Mouse (Mus musculus): ENCODE data around the gene Dnaaf1. TPM values are rescaled to one million over a fixed set of nuclear protein-coding genes. Genes with fewer than 3 reads are reported as not detected.
A peak's percentile ranks its signal among the peaks of the same experiment; 100 is the strongest.

Dnaaf1 gene
- 0.28 TPM in 1 of 2 replicates, not detected in the other for polyA plus RNA-seq (2011; ENCODE audit: insufficient read depth, insufficient read length, low read depth, missing spikeins)

DNA sequence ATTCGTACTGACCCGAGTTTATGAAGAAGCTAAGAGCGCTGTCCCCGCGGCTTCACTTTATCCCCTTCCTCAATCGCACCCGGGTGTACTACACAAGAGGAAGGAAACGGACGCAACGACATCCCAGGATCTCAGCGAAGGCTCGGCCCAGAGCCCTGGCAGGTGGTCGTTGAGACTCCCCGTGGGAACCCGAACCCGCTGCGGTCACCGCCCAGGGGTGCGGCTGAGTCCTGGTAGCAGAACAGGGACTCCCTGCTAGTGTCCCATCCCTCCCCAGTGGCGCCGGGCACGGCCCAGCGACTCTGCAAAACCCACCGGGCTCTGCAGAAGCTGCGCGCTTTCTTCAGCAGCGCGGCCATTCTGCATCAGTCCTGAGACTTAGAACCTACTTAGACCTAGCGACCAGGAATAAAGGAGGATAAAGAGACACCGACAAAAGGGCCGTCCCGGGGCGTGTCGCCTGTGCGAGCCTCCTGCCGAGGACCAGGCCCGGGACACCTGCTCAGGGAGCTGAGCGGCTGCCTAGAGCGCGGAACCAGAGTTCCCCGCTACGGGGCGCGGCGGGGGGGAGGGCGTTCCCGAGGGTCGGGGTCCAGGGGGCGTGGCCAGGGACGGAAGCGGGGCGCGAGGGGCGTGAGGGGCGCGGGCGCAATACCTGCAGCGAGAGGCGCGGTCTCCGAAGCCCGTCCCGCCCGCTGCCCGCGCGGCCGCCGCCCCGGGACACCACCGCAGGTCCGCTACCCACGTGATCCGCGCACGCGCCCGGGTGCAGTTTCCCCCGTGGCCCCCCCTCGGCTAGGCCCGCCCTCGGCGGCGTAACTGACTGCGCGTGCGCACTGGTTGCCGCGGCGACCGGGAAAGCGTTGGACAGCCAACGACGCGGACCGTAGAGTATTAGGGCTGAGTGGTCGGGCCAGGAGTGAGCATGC is at the start of gene Dnaaf1, which contains the start of gene Hsdl1:
Gene Dnaaf1 (plus strand): TSS at position 799 of the 929 bp plus-strand sequence.
Gene Hsdl1 (minus strand): TSS at position 747 of the 929 bp plus-strand sequence.
- H3K27me3 ChIP-seq (ENCODE audit: control insufficient read depth, insufficient read depth, low read length, poor library complexity, severe bottlenecking): no peaks in the 10 kb centered on the region
- H3K36me3 ChIP-seq (ENCODE audit: control insufficient read depth, insufficient read depth, low read length, poor library complexity, severe bottlenecking): no peaks in the 10 kb centered on the region
- H3K9ac ChIP-seq (ENCODE audit: low read depth, poor library complexity, severe bottlenecking): peak within 1 kb of the TSS; percentile 72
- peak within 1 kb of the TSS; percentile 81 for H3K4me3 ChIP-seq (ENCODE audit: low read depth, low read length)
- 0 out of 2 replicates have a peak, but pooled peaks have one; percentile 63 for TF ChIP-seq EP300 (IDR thresholded peaks at IDR 0.05; ENCODE audit: insufficient read depth, low read depth, low read length)
- TF ChIP-seq CTCF (IDR thresholded peaks at IDR 0.05; ENCODE audit: low read depth, low read length): no peak
- TF ChIP-seq POLR2A (IDR thresholded peaks at IDR 0.05; ENCODE audit: insufficient read depth, low read length): no peak
- no peaks in the 10 kb centered on the region for H3K4me1 ChIP-seq (ENCODE audit: control insufficient read depth, insufficient read depth, low read length)
- H3K9me3 ChIP-seq (replicated peaks; ENCODE audit: control insufficient read depth, insufficient read depth, low read length, poor library complexity, severe bottlenecking): no peaks in the 10 kb centered on the region
- no peak within 1 kb of the TSS for H3K27ac ChIP-seq (ENCODE audit: insufficient read depth, low read length)

DNA sequence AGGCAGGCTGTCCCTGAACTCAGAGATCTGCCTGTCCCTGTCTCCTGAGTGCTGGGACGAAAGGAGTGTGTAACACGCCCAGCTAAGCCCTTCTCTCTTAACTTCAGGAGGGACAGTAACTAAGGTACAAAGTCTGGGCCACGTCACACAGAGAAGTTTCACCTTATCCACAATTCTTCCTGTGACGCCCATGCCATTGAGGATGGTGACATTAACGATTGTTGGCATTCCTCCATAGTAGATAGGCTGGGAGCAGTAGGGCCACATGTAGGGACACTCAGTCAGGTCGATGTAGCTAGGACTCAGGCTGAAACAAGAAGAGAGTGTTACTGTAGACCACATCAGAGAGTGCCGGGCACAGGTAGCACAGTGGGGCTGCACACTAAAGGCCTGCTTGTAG is 46.3 kb upstream of the Dnaaf1 start:
- peaks cover 75% of the 10 kb centered on the region for H3K36me3 ChIP-seq (ENCODE audit: control insufficient read depth, insufficient read depth, low read length, poor library complexity, severe bottlenecking)
- H3K9ac ChIP-seq (ENCODE audit: low read depth, poor library complexity, severe bottlenecking): no peak overlapping the region
- no peaks in the 10 kb centered on the region for H3K4me1 ChIP-seq (ENCODE audit: control insufficient read depth, insufficient read depth, low read length)
- TF ChIP-seq EP300 (IDR thresholded peaks at IDR 0.05; ENCODE audit: insufficient read depth, low read depth, low read length) (no peak), POLR2A (IDR thresholded peaks at IDR 0.05; ENCODE audit: insufficient read depth, low read length) (no peak), CTCF (IDR thresholded peaks at IDR 0.05; ENCODE audit: low read depth, low read length) (no peak)
- H3K9me3 ChIP-seq (replicated peaks; ENCODE audit: control insufficient read depth, insufficient read depth, low read length, poor library complexity, severe bottlenecking): no peaks in the 10 kb centered on the region
- no peak overlapping the region for H3K4me3 ChIP-seq (ENCODE audit: low read depth, low read length)
- no peak overlapping the region for H3K27ac ChIP-seq (ENCODE audit: insufficient read depth, low read length)
- no peaks in the 10 kb centered on the region for H3K27me3 ChIP-seq (ENCODE audit: control insufficient read depth, insufficient read depth, low read length, poor library complexity, severe bottlenecking)

DNA sequence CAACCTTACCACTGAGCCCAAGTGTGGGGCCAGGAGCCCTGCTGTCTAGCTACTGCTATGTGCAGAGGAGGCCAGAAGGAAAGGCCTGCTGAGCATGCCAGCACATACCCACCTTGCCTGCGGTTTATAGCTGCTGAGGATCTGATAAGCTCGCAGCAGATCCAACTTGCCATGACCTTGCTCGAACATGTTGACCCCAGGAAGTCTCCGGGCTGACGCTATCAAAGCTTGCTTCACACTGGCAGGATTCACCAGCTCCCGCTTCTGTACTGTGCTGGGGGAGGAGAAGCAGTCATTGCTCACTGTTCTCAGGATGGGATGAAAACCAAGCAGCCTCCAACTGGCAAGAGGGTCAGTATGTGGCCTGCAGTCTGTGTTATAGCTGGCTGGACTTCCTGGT is 44.1 kb upstream of the Dnaaf1 start:
- Histone ChIP-seq H3K9me3 (replicated peaks; ENCODE audit: control insufficient read depth, insufficient read depth, low read length, poor library complexity, severe bottlenecking) (no peaks in the 10 kb centered on the region), H3K27ac (ENCODE audit: insufficient read depth, low read length) (no peak overlapping the region), H3K27me3 (ENCODE audit: control insufficient read depth, insufficient read depth, low read length, poor library complexity, severe bottlenecking) (no peaks in the 10 kb centered on the region), H3K4me1 (ENCODE audit: control insufficient read depth, insufficient read depth, low read length) (no peaks in the 10 kb centered on the region), H3K4me3 (ENCODE audit: low read depth, low read length) (no peak overlapping the region), H3K36me3 (ENCODE audit: control insufficient read depth, insufficient read depth, low read length, poor library complexity, severe bottlenecking) (peaks cover 71% of the 10 kb centered on the region), H3K9ac (ENCODE audit: low read depth, poor library complexity, severe bottlenecking) (no peak overlapping the region)
- TF ChIP-seq CTCF (IDR thresholded peaks at IDR 0.05; ENCODE audit: low read depth, low read length): no peak
- no peak for TF ChIP-seq EP300 (IDR thresholded peaks at IDR 0.05; ENCODE audit: insufficient read depth, low read depth, low read length)
- no peak for TF ChIP-seq POLR2A (IDR thresholded peaks at IDR 0.05; ENCODE audit: insufficient read depth, low read length)

DNA sequence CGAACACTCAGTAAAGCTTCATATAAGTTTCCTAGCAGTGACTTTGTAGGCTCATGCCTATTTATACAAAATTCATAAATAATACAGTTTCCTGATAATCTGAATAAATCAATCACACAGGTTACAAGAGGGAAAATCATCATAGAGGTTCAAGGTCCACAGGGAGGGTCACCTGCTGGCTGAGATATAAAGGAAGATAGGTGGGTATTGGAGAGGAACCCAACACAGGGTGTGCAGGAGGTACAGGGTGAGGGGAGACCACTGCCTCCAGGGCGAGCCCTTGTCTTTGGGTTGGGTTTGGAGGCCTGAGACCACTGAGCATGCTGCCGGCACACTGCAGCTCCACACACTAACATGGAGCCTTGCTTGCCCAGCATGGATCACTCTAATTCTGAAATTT is 43.6 kb upstream of the Dnaaf1 start:
- no peak for TF ChIP-seq EP300 (IDR thresholded peaks at IDR 0.05; ENCODE audit: insufficient read depth, low read depth, low read length)
- no peak for TF ChIP-seq POLR2A (IDR thresholded peaks at IDR 0.05; ENCODE audit: insufficient read depth, low read length)
- no peak for TF ChIP-seq CTCF (IDR thresholded peaks at IDR 0.05; ENCODE audit: low read depth, low read length)
- Histone ChIP-seq H3K4me3 (ENCODE audit: low read depth, low read length) (no peak overlapping the region), H3K27me3 (ENCODE audit: control insufficient read depth, insufficient read depth, low read length, poor library complexity, severe bottlenecking) (no peaks in the 10 kb centered on the region), H3K9me3 (replicated peaks; ENCODE audit: control insufficient read depth, insufficient read depth, low read length, poor library complexity, severe bottlenecking) (no peaks in the 10 kb centered on the region), H3K4me1 (ENCODE audit: control insufficient read depth, insufficient read depth, low read length) (no peaks in the 10 kb centered on the region), H3K9ac (ENCODE audit: low read depth, poor library complexity, severe bottlenecking) (no peak overlapping the region), H3K36me3 (ENCODE audit: control insufficient read depth, insufficient read depth, low read length, poor library complexity, severe bottlenecking) (peaks cover 71% of the 10 kb centered on the region), H3K27ac (ENCODE audit: insufficient read depth, low read length) (no peak overlapping the region)

DNA sequence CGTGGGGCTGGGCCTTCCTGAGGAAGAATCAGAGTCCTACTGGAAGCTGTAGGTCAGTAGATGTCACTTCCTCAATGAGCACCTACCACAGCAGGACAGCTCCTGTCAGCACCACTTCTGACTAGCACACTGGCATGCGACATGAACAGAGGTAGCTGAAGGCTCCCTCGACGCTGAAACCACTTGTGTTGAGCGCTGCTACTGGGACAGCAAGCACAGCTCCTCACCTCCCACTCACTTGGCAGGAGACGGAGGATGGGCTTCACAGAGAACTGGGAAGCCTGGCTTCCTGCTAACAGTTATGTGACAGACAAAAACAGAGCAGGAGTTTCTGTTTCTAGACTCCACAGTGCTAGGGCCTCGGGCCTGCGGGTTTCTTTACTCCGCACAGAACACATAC is 43.1 kb upstream of the Dnaaf1 start:
- Histone ChIP-seq H3K27ac (ENCODE audit: insufficient read depth, low read length) (no peak overlapping the region), H3K4me3 (ENCODE audit: low read depth, low read length) (no peak overlapping the region), H3K9me3 (replicated peaks; ENCODE audit: control insufficient read depth, insufficient read depth, low read length, poor library complexity, severe bottlenecking) (no peaks in the 10 kb centered on the region), H3K27me3 (ENCODE audit: control insufficient read depth, insufficient read depth, low read length, poor library complexity, severe bottlenecking) (no peaks in the 10 kb centered on the region), H3K4me1 (ENCODE audit: control insufficient read depth, insufficient read depth, low read length) (no peaks in the 10 kb centered on the region), H3K36me3 (ENCODE audit: control insufficient read depth, insufficient read depth, low read length, poor library complexity, severe bottlenecking) (peaks cover 75% of the 10 kb centered on the region), H3K9ac (ENCODE audit: low read depth, poor library complexity, severe bottlenecking) (no peak overlapping the region)
- TF ChIP-seq CTCF (IDR thresholded peaks at IDR 0.05; ENCODE audit: low read depth, low read length) (no peak), EP300 (IDR thresholded peaks at IDR 0.05; ENCODE audit: insufficient read depth, low read depth, low read length) (no peak), POLR2A (IDR thresholded peaks at IDR 0.05; ENCODE audit: insufficient read depth, low read length) (no peak)

DNA sequence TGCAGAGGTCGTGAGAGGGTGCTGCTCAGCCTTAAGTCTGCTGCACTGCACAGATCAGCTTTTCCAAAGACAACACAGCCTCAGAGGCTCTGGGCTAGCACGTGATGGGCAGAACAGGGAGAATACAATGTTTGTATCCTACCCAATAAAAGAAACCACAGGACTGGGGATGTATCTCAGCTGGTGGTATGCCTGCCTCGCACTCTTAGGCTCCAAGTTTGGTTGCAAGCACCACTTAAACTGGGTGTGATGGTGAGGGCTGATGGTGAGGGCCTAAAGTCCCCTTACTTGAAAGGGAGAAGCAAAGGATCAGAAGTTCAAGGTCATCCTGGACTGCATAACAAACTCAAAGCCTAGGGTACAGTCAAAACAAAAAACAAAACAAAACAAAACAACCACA is 30.4 kb upstream of the Dnaaf1 start:
- no peak for TF ChIP-seq CTCF (IDR thresholded peaks at IDR 0.05; ENCODE audit: low read depth, low read length)
- TF ChIP-seq EP300 (IDR thresholded peaks at IDR 0.05; ENCODE audit: insufficient read depth, low read depth, low read length): peak; percentile 65
- no peak for TF ChIP-seq POLR2A (IDR thresholded peaks at IDR 0.05; ENCODE audit: insufficient read depth, low read length)
- peaks cover 67% of the 10 kb centered on the region for H3K36me3 ChIP-seq (ENCODE audit: control insufficient read depth, insufficient read depth, low read length, poor library complexity, severe bottlenecking)
- H3K9me3 ChIP-seq (replicated peaks; ENCODE audit: control insufficient read depth, insufficient read depth, low read length, poor library complexity, severe bottlenecking): no peaks in the 10 kb centered on the region
- peaks cover 8% of the 10 kb centered on the region for H3K4me1 ChIP-seq (ENCODE audit: control insufficient read depth, insufficient read depth, low read length)
- no peak overlapping the region for H3K4me3 ChIP-seq (ENCODE audit: low read depth, low read length)
- H3K27me3 ChIP-seq (ENCODE audit: control insufficient read depth, insufficient read depth, low read length, poor library complexity, severe bottlenecking): no peaks in the 10 kb centered on the region
- H3K9ac ChIP-seq (ENCODE audit: low read depth, poor library complexity, severe bottlenecking): no peak overlapping the region
- peak overlapping the region; percentile 66 for H3K27ac ChIP-seq (ENCODE audit: insufficient read depth, low read length)

Data from ES-Bruce4 (cell line).